Mouse (Mus musculus): ENCODE measurements around the gene Wbp2.
"Not testable (repeated sequence)": the region's sequence is repeated elsewhere in the genome, so short reads cannot be mapped to it uniquely, and the experiment has no call there.

Wbp2 gene

GRCm38 (mm10) chr11:116109441-116110081 lies 22.8 kb upstream of the Wbp2 start:
- no peak for DNase-seq (ENCODE audit: low spot score)

DNA sequence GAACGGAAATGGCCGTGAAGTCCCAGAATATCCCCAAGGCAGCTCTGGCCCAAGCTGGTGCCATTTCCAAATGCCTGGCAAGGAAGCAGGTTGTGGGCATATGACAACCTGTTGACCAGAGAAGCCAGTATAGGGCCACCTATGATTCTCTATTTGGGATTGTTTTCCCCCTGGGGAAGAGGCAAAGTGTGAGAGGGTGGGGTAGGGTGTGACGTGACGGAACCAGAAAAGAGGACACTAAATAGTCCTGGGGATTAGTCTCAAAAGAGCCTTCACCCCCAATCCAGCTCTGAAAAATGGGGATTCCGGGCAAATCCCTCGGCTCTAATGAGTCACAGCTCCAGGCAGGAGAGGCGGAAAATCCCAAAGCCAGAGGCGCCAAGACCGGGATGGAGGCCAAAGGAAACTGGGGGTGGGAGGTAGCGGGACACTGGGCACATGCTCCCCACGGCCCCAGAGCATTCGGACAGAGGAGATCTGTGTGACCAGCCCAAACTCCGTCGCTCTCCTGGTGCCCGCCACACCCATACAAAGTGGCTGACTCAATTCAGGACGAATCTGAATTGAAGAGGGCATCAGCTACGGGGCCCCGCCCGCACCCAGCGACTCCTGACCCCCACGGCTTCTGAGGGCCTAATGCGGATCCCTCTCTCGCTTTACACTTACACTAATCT lies 21.8 kb upstream of the Wbp2 start:
- DNase-seq (ENCODE audit: low spot score): no peak

GRCm38 (mm10) chr11:116107777-116108285 lies 21.0 kb upstream of the Wbp2 start:
- no peak for DNase-seq (ENCODE audit: low spot score)

- DNase-seq (ENCODE audit: low spot score): no peak
Observed at GRCm38 (mm10) chr11:116106963-116107776, 20.4 kb upstream of the Wbp2 start.

- no peak for DNase-seq (ENCODE audit: low spot score)
Observed at GRCm38 (mm10) chr11:116106154-116106962, 19.6 kb upstream of the Wbp2 start.

GRCm38 (mm10) chr11:116105065-116105464 lies 18.3 kb upstream of the Wbp2 start:
- DNase-seq (ENCODE audit: low spot score): no peak

- no peak for DNase-seq (ENCODE audit: low spot score)
Observed at GRCm38 (mm10) chr11:116104006-116104646, 17.3 kb upstream of the Wbp2 start.

DNA sequence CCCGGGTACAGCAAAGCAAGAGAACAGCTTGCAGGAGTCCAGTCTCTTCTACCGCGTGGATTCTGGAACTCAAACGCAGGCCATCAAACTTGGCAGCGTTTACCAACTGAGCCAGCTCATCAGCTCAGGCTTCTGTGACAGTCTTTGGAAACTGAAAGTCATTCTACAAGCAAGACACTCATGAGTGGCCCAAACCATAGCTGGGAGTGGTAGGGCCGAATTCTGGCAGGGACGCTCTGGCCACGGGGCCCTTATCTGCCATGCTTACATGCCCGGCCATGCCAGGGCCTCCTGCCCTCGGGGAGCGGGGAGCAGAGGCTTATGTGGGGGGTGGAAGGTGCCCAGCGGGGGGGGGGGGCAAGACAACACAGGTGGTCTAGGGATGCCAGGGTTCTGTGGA lies 16.8 kb upstream of the Wbp2 start:
- no peak for DNase-seq (ENCODE audit: low spot score)

DNA sequence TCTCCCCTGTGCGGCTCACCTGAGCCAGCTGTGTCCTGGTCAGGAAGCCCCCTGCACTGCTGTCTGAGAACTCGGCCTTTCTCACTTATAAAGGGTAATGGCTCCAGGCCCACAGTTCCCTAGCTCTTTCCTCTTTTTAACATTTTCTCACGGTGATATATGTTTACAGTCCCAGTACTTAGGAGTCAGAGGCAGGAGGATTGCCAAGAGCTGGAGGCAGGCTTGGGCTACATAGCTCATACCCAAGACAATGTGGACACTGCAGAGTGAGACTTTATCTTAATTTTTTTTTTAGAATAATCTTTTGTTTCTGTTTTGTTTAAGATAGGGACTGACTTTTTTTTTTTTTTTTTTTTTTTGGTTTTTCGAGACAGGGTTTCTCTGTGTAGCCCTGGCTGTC lies 15.7 kb upstream of the Wbp2 start:
- DNase-seq (ENCODE audit: low spot score): no peak

DNA sequence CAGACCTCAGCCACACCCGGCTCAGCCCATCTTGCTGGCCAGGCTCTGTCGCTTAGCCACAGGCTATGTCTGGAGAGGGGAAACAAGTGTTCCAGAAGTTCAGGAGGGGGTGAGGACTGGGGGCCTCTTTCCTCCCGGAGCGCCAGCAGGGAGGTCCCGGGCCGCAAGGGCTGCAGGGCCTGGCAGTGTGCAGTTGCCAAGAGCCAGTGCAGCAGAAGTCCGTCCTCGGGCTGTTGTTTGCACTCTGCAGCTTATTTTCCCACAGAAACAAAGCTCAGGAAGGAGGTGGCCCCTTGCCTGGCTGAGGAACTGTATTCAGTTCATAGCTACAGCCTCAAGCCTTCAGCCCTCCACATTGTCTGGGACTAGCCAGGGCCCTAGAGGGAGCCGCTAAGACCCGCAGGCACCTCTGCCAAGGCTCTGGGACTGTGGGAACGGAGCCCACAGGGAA lies 15.2 kb upstream of the Wbp2 start:
- no peak for DNase-seq (ENCODE audit: low spot score)

- DNase-seq (ENCODE audit: low spot score): no peak
Observed at GRCm38 (mm10) chr11:116100839-116101238, 14.0 kb upstream of the Wbp2 start.

GRCm38 (mm10) chr11:116100385-116100784 lies 13.6 kb upstream of the Wbp2 start:
- no peak for DNase-seq (ENCODE audit: low spot score)

GRCm38 (mm10) chr11:116099462-116099861 lies 12.7 kb upstream of the Wbp2 start:
- DNase-seq (ENCODE audit: low spot score): no peak

DNA sequence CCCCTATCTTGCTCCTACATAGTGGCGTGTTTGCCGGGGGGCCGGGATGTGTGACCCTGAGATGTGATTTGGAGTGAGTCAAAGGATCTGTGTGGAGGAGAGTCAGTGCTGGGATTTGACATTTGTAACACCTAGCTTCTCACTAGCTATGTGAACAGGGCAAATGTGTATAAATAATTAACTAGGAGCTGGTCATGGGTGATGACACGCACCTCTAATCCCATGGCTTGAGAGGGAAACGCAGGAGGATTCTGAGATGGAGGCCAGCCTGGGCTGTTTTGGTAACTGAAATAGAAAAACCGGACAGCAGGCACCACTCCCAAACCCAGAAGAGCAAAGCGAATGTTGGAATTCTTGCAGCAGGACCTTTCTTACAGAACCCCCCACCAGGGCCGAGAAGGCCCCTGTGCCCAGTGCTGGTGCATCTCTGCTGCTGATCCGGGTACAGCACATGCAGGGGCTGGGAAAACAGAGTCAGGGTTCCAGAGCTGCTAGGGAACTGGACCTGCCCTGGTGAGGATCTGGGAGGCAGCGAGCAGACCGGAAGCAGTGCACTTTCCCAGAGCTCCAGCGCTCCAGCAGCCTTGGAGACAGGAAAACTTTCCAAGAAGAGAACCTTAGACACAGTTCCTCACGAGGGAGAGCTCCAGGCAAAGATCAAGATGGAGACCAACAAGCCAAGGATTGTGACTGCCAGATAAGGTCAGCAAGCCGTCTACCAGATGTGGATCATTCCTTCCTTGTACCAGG lies 12.1 kb upstream of the Wbp2 start:
- no peak for DNase-seq (ENCODE audit: low spot score)

- DNase-seq (ENCODE audit: low spot score): no peak
Observed at GRCm38 (mm10) chr11:116096213-116097108, 9.7 kb upstream of the Wbp2 start.

DNA sequence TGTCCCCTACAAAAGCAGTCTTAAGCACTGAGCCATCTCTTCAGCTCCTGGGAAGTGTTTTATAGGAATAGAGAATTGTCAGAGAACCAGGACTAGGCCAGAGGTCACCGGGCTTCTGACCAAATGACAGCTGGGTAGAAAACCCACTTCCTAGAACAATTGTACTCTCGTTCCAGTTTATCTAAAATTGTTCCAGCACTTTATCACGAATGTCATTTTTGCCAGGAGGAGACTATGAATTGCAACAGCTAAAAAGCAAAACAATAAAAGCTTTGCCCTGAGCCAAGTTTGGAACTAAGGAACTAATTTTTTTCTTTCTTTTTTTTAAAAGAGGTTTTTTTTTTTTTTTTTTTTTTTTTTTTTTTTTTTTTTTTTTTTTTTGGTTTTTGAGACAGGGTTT lies 8.8 kb upstream of the Wbp2 start:
- DNase-seq (ENCODE audit: low spot score): no peak

- no peak for DNase-seq (ENCODE audit: low spot score)
Observed at GRCm38 (mm10) chr11:116093771-116094565, 7.2 kb upstream of the Wbp2 start.

GRCm38 (mm10) chr11:116092959-116093358 lies 6.2 kb upstream of the Wbp2 start:
- not testable (repeated sequence) for DNase-seq (ENCODE audit: low spot score)

- DNase-seq (ENCODE audit: low spot score): no peak
Observed at GRCm38 (mm10) chr11:116091591-116091990, 4.8 kb upstream of the Wbp2 start.

Measured in left cerebral cortex, adult 11 months (tissue).